Mouse (Mus musculus) G1E (cell line): Measurements from ENCODE around the gene Clmn.

Experiments
- CTCF ChIP-seq: IDR thresholded peaks from 2 replicates; pipeline ENCODE4 v1.5.1; 2012; ENCODE audit warnings: low read depth, low read length, inconsistent platforms, mixed read lengths
- GATA1 ChIP-seq: IDR thresholded peaks from 2 replicates; pipeline ENCODE4 v1.6.1; 2012; ENCODE audit warnings: borderline replicate concordance, low read length, inconsistent platforms, mixed read lengths
- POLR2AphosphoS5 ChIP-seq: IDR thresholded peaks from 2 replicates; pipeline ENCODE4 v1.6.1; 2012; ENCODE audit warnings: low read depth, low read length, inconsistent platforms; ENCODE audit not compliant: insufficient replicate concordance
- TAL1 ChIP-seq: conservative IDR thresholded peaks from 2 replicates; pipeline ENCODE4 v1.6.1; 2012; ENCODE audit warnings: low read depth, low read length, inconsistent platforms, mixed read lengths

DNA sequence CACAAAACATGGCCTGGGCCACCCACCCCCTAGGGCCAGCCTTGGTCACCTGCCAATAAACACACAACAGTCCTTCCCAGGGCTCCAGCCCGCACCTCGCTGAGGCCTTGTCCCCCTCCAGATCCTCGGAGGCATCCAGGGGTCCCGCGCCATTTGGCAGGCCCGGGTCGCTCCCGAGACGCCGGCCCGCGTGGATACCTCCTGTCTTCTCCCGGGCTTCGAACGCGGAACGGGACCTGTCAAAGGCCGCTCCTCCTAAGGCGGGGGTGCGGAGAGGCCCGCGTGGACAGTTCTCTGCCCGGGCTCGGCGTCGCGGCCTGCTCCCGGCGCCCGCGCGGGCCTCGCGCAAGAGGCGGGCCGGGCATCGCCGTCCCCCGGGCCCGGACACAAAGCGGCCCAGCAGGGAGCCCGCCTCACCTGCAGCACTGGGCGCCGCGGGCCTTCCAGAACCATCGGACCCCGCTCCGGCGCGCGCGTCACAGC lies 113.5 kb downstream of the Clmn start:
- TF ChIP-seq CTCF (no peak), POLR2AphosphoS5 (no peak), GATA1 (no peak), TAL1 (no peak)
